Mouse (Mus musculus): ENCODE data around the gene Usp6nl. TPM values are rescaled to one million over a fixed set of nuclear protein-coding genes. Genes with fewer than 3 reads are reported as not detected.
A peak's percentile ranks its signal among the peaks of the same experiment; 100 is the strongest.

Usp6nl gene
- total and polyA plus RNA-seq, 3 experiments: 8.9 to 67.1 (median 24.8) TPM

GRCm38 (mm10) chr2:6366973-6367372 is 44.5 kb downstream of the Usp6nl start:
- Histone ChIP-seq H3K27me3 (ENCODE audit: control insufficient read depth in 1 of 2, insufficient read depth in 2 of 2, low read length in 2 of 2) (no peaks in the 10 kb centered on the region), H3K9ac (ENCODE audit: control insufficient read depth, low read depth, low read length, poor library complexity, severe bottlenecking) (0 out of 2 replicates have a peak overlapping the region, but pooled peaks have one; percentile 17), H3K4me3 (ENCODE audit: control insufficient read depth in 1 of 2, insufficient read depth in 1 of 2, low read depth in 2 of 2, low read length in 2 of 2) (no peak overlapping the region), H3K79me2 (ENCODE audit: control insufficient read depth, insufficient read depth, low read length, poor library complexity) (peaks cover 43% of the 10 kb centered on the region), H3K9me3 (replicated peaks; ENCODE audit: insufficient read depth, low read length) (no peaks in the 10 kb centered on the region), H3K36me3 (ENCODE audit: control insufficient read depth in 1 of 2, insufficient read depth in 2 of 2, low read length in 2 of 2) (peaks cover 0 to 27% of the 10 kb centered on the region in 2 experiments; a peak in 2 of 4 replicates), H3K27ac (ENCODE audit: control insufficient read depth, low read depth, low read length) (peak overlapping the region; percentile 64), H3K4me1 (ENCODE audit: control insufficient read depth in 1 of 2, insufficient read depth in 2 of 2, low read length in 2 of 2) (peaks cover 16 to 28% of the 10 kb centered on the region in 2 experiments)
- DNase-seq (ENCODE audit: low read depth, low spot score): peak; percentile 47
- TF ChIP-seq MYC (IDR thresholded peaks at IDR 0.05; ENCODE audit: low read depth, low read length) (0 out of 2 replicates have a peak, but pooled peaks have one; percentile 13), KAT2A (conservative IDR thresholded peaks at IDR 0.05; ENCODE audit: low read depth, low read length) (no peak), TCF12 (IDR thresholded peaks at IDR 0.05; ENCODE audit: low read depth, low read length) (0 out of 2 replicates have a peak, but pooled peaks have one; percentile 8), POLR2A (IDR thresholded peaks at IDR 0.05; ENCODE audit: control insufficient read depth in 1 of 2, insufficient read depth in 1 of 2, low read depth in 1 of 2, low read length in 2 of 2, poor library complexity in 1 of 2) (no peak), ELF1 (IDR thresholded peaks at IDR 0.05; ENCODE audit: low read depth, low read length) (0 out of 2 replicates have a peak, but pooled peaks have one; percentile 9), GATA1 (IDR thresholded peaks at IDR 0.05; ENCODE audit: low read depth, low read length) (0 out of 2 replicates have a peak, but pooled peaks have one; percentile 25), EP300 (IDR thresholded peaks at IDR 0.05; ENCODE audit: low read depth in 1 of 2, low read length in 2 of 2) (peak in 1 of 2 experiments; percentile 28; a peak in 1 of 4 replicates), MYB (IDR thresholded peaks at IDR 0.05; ENCODE audit: low read depth, low read length) (no peak), SIN3A (IDR thresholded peaks at IDR 0.05; ENCODE audit: low read length) (no peak), ETS1 (IDR thresholded peaks at IDR 0.05; ENCODE audit: low read depth, low read length) (0 out of 2 replicates have a peak, but pooled peaks have one; percentile 32)

GRCm38 (mm10) chr2:6367497-6367896 is 45.0 kb downstream of the Usp6nl start:
- Histone ChIP-seq H3K4me1 (ENCODE audit: control insufficient read depth in 1 of 2, insufficient read depth in 2 of 2, low read length in 2 of 2) (peaks cover 16 to 28% of the 10 kb centered on the region in 2 experiments), H3K4me3 (ENCODE audit: control insufficient read depth in 1 of 2, insufficient read depth in 1 of 2, low read depth in 2 of 2, low read length in 2 of 2) (no peak overlapping the region), H3K9me3 (replicated peaks; ENCODE audit: insufficient read depth, low read length) (no peaks in the 10 kb centered on the region), H3K9ac (ENCODE audit: control insufficient read depth, low read depth, low read length, poor library complexity, severe bottlenecking) (no peak overlapping the region), H3K27me3 (ENCODE audit: control insufficient read depth in 1 of 2, insufficient read depth in 2 of 2, low read length in 2 of 2) (no peaks in the 10 kb centered on the region), H3K79me2 (ENCODE audit: control insufficient read depth, insufficient read depth, low read length, poor library complexity) (peaks cover 41% of the 10 kb centered on the region), H3K27ac (ENCODE audit: control insufficient read depth, low read depth, low read length) (no peak overlapping the region), H3K36me3 (ENCODE audit: control insufficient read depth in 1 of 2, insufficient read depth in 2 of 2, low read length in 2 of 2) (peaks cover 0 to 27% of the 10 kb centered on the region in 2 experiments; a peak in 2 of 4 replicates)
- no peak for TF ChIP-seq GATA1 (IDR thresholded peaks at IDR 0.05; ENCODE audit: low read depth, low read length)
- TF ChIP-seq E2F4 (IDR thresholded peaks at IDR 0.05; ENCODE audit: borderline replicate concordance, low read depth, low read length): no peak
- TF ChIP-seq TBP (IDR thresholded peaks at IDR 0.05; ENCODE audit: low read depth, low read length): no peak
- no peak for TF ChIP-seq USF2 (IDR thresholded peaks at IDR 0.05; ENCODE audit: borderline replicate concordance in 1 of 2, insufficient read depth in 1 of 2, low read depth in 1 of 2, low read length in 2 of 2)
- no peak for TF ChIP-seq ZKSCAN1 (IDR thresholded peaks at IDR 0.05; ENCODE audit: low read depth, low read length)
- TF ChIP-seq EP300 (IDR thresholded peaks at IDR 0.05; ENCODE audit: low read depth in 1 of 2, low read length in 2 of 2): no peak
- DNase-seq (ENCODE audit: low read depth, low spot score): peak; percentile 16
